In the genomic region with DNA sequence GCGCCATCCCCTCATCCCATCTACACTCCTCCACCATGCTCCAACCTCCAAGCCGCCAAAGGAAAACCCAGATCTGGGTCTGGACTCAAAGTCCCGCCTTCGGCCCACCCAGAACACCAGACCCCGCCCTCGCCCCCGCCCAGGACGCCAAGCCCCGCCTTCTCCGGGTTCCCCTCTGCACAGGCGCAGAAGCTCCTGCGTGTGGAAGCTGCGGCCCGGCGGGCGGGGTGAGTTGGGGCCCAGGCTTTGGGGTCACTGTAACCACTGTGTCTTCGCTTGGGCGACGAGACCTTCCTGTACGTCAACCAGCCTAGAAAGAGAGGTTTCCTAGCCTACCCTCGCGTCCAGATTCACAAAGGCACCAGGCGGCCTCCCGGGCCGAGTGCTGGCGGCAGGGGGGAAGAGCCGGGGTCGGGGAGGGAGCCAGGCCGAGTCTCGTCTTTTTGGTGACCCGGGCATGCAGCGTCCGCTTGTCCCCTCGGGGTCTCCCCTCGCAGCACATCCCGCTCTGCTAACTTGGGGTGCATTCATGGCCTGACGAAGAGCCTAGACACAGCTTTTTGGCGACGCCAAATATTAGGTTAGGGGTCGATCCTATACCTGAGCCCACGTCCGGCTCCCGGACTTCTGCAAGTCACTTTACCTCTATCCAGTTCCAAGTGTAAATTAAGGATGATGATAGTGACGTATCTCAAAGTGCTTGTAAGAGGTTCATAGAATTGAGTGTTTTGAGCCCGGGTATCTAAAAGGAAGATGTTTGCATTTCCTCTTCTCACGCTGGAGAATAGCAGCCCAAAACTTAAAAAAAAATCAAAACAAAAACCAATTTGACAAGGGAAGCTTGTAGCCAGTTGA, we compare ENCODE assay signal across 8 mouse cellular contexts. TPM values are rescaled to one million over a fixed set of nuclear protein-coding genes. Genes with fewer than 3 reads are reported as not detected.
DNase-seq lines count a peak whose midpoint lies in the region; ATAC-seq and TF ChIP-seq lines count a peak whose summit lies in the region.

No protein-coding gene starts in this region.

- H3K4me3 ChIP-seq in embryonic facial prominence, embryonic 13.5 days: peak overlapping the region; percentile 80
- peak overlapping the region; percentile 92 for H3K4me3 ChIP-seq in kidney, adult 2 months (ENCODE audit: insufficient read depth, low read depth, low read length)
- H3K4me3 ChIP-seq in limb, embryonic 11.5 days (ENCODE audit: low read depth, low read length): peak overlapping the region; percentile 81
- H3K4me3 ChIP-seq in midbrain, embryonic 13.5 days (replicated peaks): peak overlapping the region; percentile 65

- no peak for TF ChIP-seq CTCF in kidney, adult 2 months (conservative IDR thresholded peaks at IDR 0.05; ENCODE audit: insufficient read depth, insufficient read length, low read depth, low read length)

- peak overlapping the region; percentile 86 for H3K9ac ChIP-seq in embryonic facial prominence, embryonic 13.5 days
- peak overlapping the region; percentile 62 for H3K9ac ChIP-seq in limb, embryonic 11.5 days (ENCODE audit: low read length)
- H3K9ac ChIP-seq in midbrain, embryonic 13.5 days (replicated peaks): peak overlapping the region; percentile 82

- peak overlapping the region; percentile 73 for H3K4me2 ChIP-seq in embryonic facial prominence, embryonic 13.5 days
- peak overlapping the region; percentile 65 for H3K4me2 ChIP-seq in limb, embryonic 11.5 days (ENCODE audit: low read depth, severe bottlenecking)
- H3K4me2 ChIP-seq in midbrain, embryonic 13.5 days (replicated peaks): peak overlapping the region; percentile 68

- WGBS in embryonic facial prominence, embryonic 13.5 days: under 1% methylated on average over 46 of the region's 46 CpGs
- WGBS in kidney, adult 2 months: 1% methylated on average over 46 of the region's 46 CpGs
- under 1% methylated on average over 45 of the region's 46 CpGs for WGBS in limb, embryonic 11.5 days
- WGBS in midbrain, embryonic 13.5 days: under 1% methylated on average over 46 of the region's 46 CpGs

- peaks cover 6% of the 10 kb centered on the region; the same call in 1 of the 2 replicates for H3K4me1 ChIP-seq in embryonic facial prominence, embryonic 13.5 days
- peaks cover 4% of the 10 kb centered on the region; the same call in 1 of the 2 replicates for H3K4me1 ChIP-seq in kidney, adult 2 months (ENCODE audit: control insufficient read depth, insufficient read depth, low read length)
- no peaks in the 10 kb centered on the region for H3K4me1 ChIP-seq in limb, embryonic 11.5 days (ENCODE audit: control insufficient read depth, insufficient read depth, low read length)
- peaks cover 12% of the 10 kb centered on the region; the same call in 1 of the 2 replicates for H3K4me1 ChIP-seq in midbrain, embryonic 13.5 days (replicated peaks)

- no peaks in the 10 kb centered on the region for H3K9me3 ChIP-seq in embryonic facial prominence, embryonic 13.5 days
- no peaks in the 10 kb centered on the region for H3K9me3 ChIP-seq in limb, embryonic 11.5 days (ENCODE audit: control insufficient read depth, low read length)
- no peaks in the 10 kb centered on the region for H3K9me3 ChIP-seq in midbrain, embryonic 13.5 days

- ATAC-seq in embryonic facial prominence, embryonic 13.5 days (ENCODE audit: insufficient number of reproducible peaks, insufficient read depth, low FRiP score, low TSS enrichment, low read depth): peak; percentile 96
- peak; percentile 93 for ATAC-seq in limb, embryonic 11.5 days (ENCODE audit: insufficient number of reproducible peaks, low FRiP score, low TSS enrichment, low read depth)
- peak; percentile 98 for ATAC-seq in midbrain, embryonic 13.5 days

- no peaks in the 10 kb centered on the region for H3K27me3 ChIP-seq in embryonic facial prominence, embryonic 13.5 days
- H3K27me3 ChIP-seq in kidney, adult 2 months (replicated peaks; ENCODE audit: control insufficient read depth, insufficient read depth, low read length): no peaks in the 10 kb centered on the region
- no peaks in the 10 kb centered on the region for H3K27me3 ChIP-seq in limb, embryonic 11.5 days (ENCODE audit: control insufficient read depth, insufficient read depth, low read length)
- no peaks in the 10 kb centered on the region for H3K27me3 ChIP-seq in midbrain, embryonic 13.5 days

- H3K27ac ChIP-seq in embryonic facial prominence, embryonic 13.5 days: no peak overlapping the region
- peak overlapping the region; percentile 67; the same call in 1 of the 2 replicates for H3K27ac ChIP-seq in kidney, adult 2 months (ENCODE audit: insufficient read depth, low read depth, low read length)
- H3K27ac ChIP-seq in limb, embryonic 11.5 days (replicated peaks; ENCODE audit: low read depth, low read length): no peak overlapping the region
- H3K27ac ChIP-seq in midbrain, embryonic 13.5 days: no peak overlapping the region; the same call in 1 of the 2 replicates

- DNase-seq in 3T3-L1 (ENCODE audit: low read depth, low spot score): peak; percentile 86
- peak; percentile 85 to 96 for DNase-seq in adrenal gland, postnatal 4 days (ENCODE audit: low spot score in 2 of 2)
- peak; percentile 91 to 98 for DNase-seq in heart, adult 18-20 months
- peak; percentile 95 for DNase-seq in kidney, adult 2 months
- peak; percentile 95 for DNase-seq in limb, embryonic 11.5 days (ENCODE audit: low spot score)
- DNase-seq in spleen, adult 12 weeks (ENCODE audit: low spot score): peak; percentile 88

- peak; percentile 15 for TF ChIP-seq POLR2A in kidney, adult 2 months (IDR thresholded peaks at IDR 0.05; ENCODE audit: low read depth, low read length)

- peaks cover 7% of the 10 kb centered on the region for H3K36me3 ChIP-seq in embryonic facial prominence, embryonic 13.5 days
- no peaks in the 10 kb centered on the region for H3K36me3 ChIP-seq in kidney, adult 2 months (ENCODE audit: control insufficient read depth, insufficient read depth, low read length)
- H3K36me3 ChIP-seq in limb, embryonic 11.5 days (ENCODE audit: control insufficient read depth, insufficient read depth, low read length): no peaks in the 10 kb centered on the region
- peaks cover 8% of the 10 kb centered on the region for H3K36me3 ChIP-seq in midbrain, embryonic 13.5 days

RNA-seq across cellular contexts. Expression of gene Tstd3, which starts 9.3 kb away (rescaled TPM):
- 10 to 100 TPM; 12.7 to 13.1 TPM for total RNA-seq in adrenal gland, postnatal 4 days (2021)
- polyA plus RNA-seq in embryonic facial prominence, embryonic 13.5 days (2015; fragmentation: Nextera tagmentation; extraction: Ambion mirVana): 7.4 and 7.6 TPM in 2 replicates
- 10 to 100 TPM; 17.6 to 17.8 TPM for total RNA-seq in heart, adult 18-20 months (2021)
- polyA plus RNA-seq in kidney, adult 2 months (2012; rRNA removed): 3.0 and 3.9 TPM in 2 replicates
- polyA plus RNA-seq in limb, embryonic 11.5 days (2014; fragmentation: Nextera tagmentation; extraction: Ambion mirVana): 10.7 and 11.6 TPM in 2 replicates
- 28.5 and 30.6 TPM in 2 replicates for polyA plus RNA-seq in midbrain, embryonic 13.5 days (2015; fragmentation: Nextera tagmentation; extraction: Ambion mirVana)

RNA-seq across cellular contexts. Expression of gene Usp45, which starts 9.4 kb away (rescaled TPM):
- 10 to 100 TPM; 20.8 to 21.5 TPM for total RNA-seq in adrenal gland, postnatal 4 days (2021)
- polyA plus RNA-seq in embryonic facial prominence, embryonic 13.5 days (2015; fragmentation: Nextera tagmentation; extraction: Ambion mirVana): 9.4 and 13.9 TPM in 2 replicates
- total RNA-seq in heart, adult 18-20 months (2021): 10 to 100 TPM; 12.4 to 12.5 TPM
- 2.6 and 2.8 TPM in 2 replicates for polyA plus RNA-seq in kidney, adult 2 months (2012; rRNA removed)
- 11.8 and 12.1 TPM in 2 replicates for polyA plus RNA-seq in limb, embryonic 11.5 days (2014; fragmentation: Nextera tagmentation; extraction: Ambion mirVana)
- 7.5 and 7.8 TPM in 2 replicates for polyA plus RNA-seq in midbrain, embryonic 13.5 days (2015; fragmentation: Nextera tagmentation; extraction: Ambion mirVana)

RNA-seq across cellular contexts. Expression of gene Ccnc, which starts 48.8 kb away (rescaled TPM):
- total RNA-seq in adrenal gland, postnatal 4 days (2021): 10 to 100 TPM; 21.3 to 22.4 TPM
- 42.9 and 45.0 TPM in 2 replicates for polyA plus RNA-seq in embryonic facial prominence, embryonic 13.5 days (2015; fragmentation: Nextera tagmentation; extraction: Ambion mirVana)
- 10 to 100 TPM; 15.0 to 15.1 TPM for total RNA-seq in heart, adult 18-20 months (2021)
- 6.3 and 8.3 TPM in 2 replicates for polyA plus RNA-seq in kidney, adult 2 months (2012; rRNA removed)
- polyA plus RNA-seq in limb, embryonic 11.5 days (2014; fragmentation: Nextera tagmentation; extraction: Ambion mirVana): 47.8 and 48.5 TPM in 2 replicates
- polyA plus RNA-seq in midbrain, embryonic 13.5 days (2015; fragmentation: Nextera tagmentation; extraction: Ambion mirVana): 65.7 and 75.0 TPM in 2 replicates
